Mouse (Mus musculus): ENCODE results near the gene Fam216a.

DNA sequence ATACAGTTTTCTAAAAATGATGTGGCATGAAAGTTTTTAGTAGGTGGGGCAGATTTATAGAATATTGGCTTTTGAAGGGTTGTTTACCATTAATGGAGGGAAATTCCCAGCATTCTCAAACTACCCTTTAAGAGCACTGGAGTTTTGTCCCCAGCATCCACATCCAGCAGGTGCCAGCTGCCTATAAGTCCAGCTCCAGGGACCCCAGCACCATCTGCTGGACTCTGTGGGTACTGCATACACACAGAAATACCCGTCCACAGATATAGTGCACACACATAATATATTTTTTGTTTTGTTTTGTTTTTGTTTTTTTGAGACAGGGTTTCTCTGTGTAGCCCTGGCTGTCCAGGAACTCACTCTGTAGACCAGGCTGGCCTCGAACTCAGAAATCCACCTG is 21.7 kb upstream of the Fam216a start:
- TF ChIP-seq CTCF (IDR thresholded peaks at IDR 0.05; ENCODE audit: low read depth) (peak; percentile 76), EP300 (IDR thresholded peaks at IDR 0.05; ENCODE audit: low read depth) (no peak)
